Mouse (Mus musculus) heart, embryonic 16.5 days (tissue): ENCODE data around the gene Magi1. TPM values are rescaled to one million over a fixed set of nuclear protein-coding genes. Genes with fewer than 3 reads are reported as not detected.

ENCODE experiments used
- ATAC-seq: fragments of 200-750 bp; cut with Nextera tagmentation; replicated peaks from 2 replicates; pipeline ENCODE4 v1.8.0; 2017; ENCODE audit warnings: moderate number of reproducible peaks; ENCODE audit not compliant: insufficient read depth, low FRiP score; ENCODE audit errors: extremely low read depth
- H3K27ac ChIP-seq: fragments of 300-500 bp; sonication (generic); 2 replicates; pipeline ENCODE4 v1.5.1; 2014; ENCODE audit warnings: mild to moderate bottlenecking, low read length, control low read depth, moderate library complexity
- H3K27me3 ChIP-seq: fragments of 300-500 bp; sonication (generic); 2 replicates; pipeline ENCODE4 v1.6.1; 2014; ENCODE audit warnings: low read length, mixed read lengths; ENCODE audit not compliant: control insufficient read depth, insufficient read depth
- H3K36me3 ChIP-seq: fragments of 300-500 bp; sonication (generic); 2 replicates; pipeline ENCODE4 v1.6.1; 2014; ENCODE audit not compliant: control insufficient read depth, insufficient read depth
- H3K4me1 ChIP-seq: fragments of 300-500 bp; sonication (generic); 2 replicates; pipeline ENCODE4 v1.6.1; 2014; ENCODE audit warnings: low read length, mixed read lengths; ENCODE audit not compliant: control insufficient read depth, insufficient read depth
- H3K4me2 ChIP-seq: fragments of 300-500 bp; sonication (generic); 2 replicates; pipeline ENCODE4 v1.6.1; 2014; ENCODE audit warnings: low read depth, mild to moderate bottlenecking, control low read depth, low read length
- H3K4me3 ChIP-seq: fragments of 300-500 bp; sonication (generic); 2 replicates; pipeline ENCODE4 v1.5.1; 2014; ENCODE audit warnings: mild to moderate bottlenecking, control low read depth, low read length
- H3K9ac ChIP-seq: fragments of 300-500 bp; sonication (generic); 2 replicates; pipeline ENCODE4 v1.6.1; 2014; ENCODE audit warnings: low read length, control low read depth
- H3K9me3 ChIP-seq: fragments of 300-500 bp; sonication (generic); replicated peaks from 2 replicates; pipeline ENCODE4 v1.6.1; 2016; ENCODE audit warnings: low read length; ENCODE audit not compliant: control insufficient read depth
- WGBS: fragments of 180-500 bp; shearing (Covaris S2); extraction: QIAGEN DNeasy Blood & Tissue Kit; methylation state at CpG from one replicate; pipeline ENCODE4 v1.1.7; 2014; 5-methylcytosine and 5-hydroxymethylcytosine counted together
- polyA plus RNA-seq: library from polyadenylated mRNA; unstranded; fragments of >200 nt; fragmentation: Nextera tagmentation; extraction: Ambion mirVana; gene quantifications from 2 replicates; pipeline ENCODE4 v1.2.1, GENCODE M21; 2015

Gene Magi1
- polyA plus RNA-seq, 1 experiment from 2014 or later: 6.3 TPM

DNA sequence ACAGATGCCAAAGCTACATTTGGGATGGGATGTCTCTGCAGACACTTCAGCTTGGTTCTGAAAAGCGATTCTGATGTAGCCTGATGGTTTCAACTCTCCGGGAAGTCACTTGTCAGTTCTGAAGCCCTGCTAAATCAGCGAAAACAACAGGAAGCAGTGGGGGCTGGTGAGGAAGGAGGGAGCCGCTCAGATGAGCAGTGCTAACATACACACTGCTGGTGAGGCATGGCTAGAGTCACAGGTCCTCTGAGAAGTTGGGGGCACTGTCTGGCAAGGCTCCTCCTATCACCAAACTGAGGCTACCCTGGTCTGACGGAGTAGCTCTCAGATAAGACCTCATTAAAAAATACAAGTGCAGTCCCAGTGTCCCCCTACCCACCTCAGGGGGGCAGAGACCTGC lies 565.3 kb downstream of the Magi1 start:
- Histone ChIP-seq H3K27me3 (no peaks in the 10 kb centered on the region), H3K9me3 (no peaks in the 10 kb centered on the region), H3K4me1 (peaks cover 23% of the 10 kb centered on the region), H3K27ac (no peak overlapping the region), H3K36me3 (no peaks in the 10 kb centered on the region), H3K9ac (no peak overlapping the region), H3K4me2 (peak overlapping the region; percentile 13), H3K4me3 (no peak overlapping the region)
- ATAC-seq: no peak
- 11% methylated on average over 5 of the region's 5 CpGs for WGBS

DNA sequence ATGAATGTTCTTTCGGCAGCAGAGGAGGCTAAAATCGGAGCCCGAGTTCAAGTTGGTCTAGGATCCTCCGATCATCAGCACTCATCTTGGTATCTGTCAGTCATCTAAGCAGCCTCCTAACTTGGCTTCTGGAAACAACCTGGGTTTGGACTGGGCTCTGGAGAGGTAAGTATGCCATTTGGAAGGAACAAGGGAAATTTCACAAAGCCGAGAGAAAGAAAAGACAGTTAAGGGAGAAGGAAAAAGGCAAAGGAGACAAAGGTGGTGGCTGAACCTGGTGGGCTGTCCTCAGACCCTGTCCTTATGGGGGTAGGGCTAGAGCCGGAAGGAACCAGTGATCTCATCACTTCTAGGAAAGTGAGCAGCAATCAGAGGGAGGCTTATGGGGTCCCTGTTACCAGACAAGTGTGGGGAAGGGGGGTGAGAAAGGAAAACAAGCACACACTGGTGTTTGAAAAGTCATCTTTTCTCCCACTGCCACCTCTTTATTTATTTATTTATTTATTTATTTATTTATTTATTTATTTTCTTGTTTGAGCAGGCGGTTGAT lies 565.8 kb downstream of the Magi1 start:
- H3K4me2 ChIP-seq: peak overlapping the region; percentile 67
- H3K27me3 ChIP-seq: no peaks in the 10 kb centered on the region
- H3K27ac ChIP-seq: no peak overlapping the region
- no peak overlapping the region for H3K4me3 ChIP-seq
- H3K36me3 ChIP-seq: no peaks in the 10 kb centered on the region
- H3K9me3 ChIP-seq: no peaks in the 10 kb centered on the region
- H3K4me1 ChIP-seq: peaks cover 23% of the 10 kb centered on the region
- ATAC-seq: no peak; the same call in 1 of the 2 replicates
- 39% methylated on average over 7 of the region's 7 CpGs for WGBS
- H3K9ac ChIP-seq: no peak overlapping the region

DNA sequence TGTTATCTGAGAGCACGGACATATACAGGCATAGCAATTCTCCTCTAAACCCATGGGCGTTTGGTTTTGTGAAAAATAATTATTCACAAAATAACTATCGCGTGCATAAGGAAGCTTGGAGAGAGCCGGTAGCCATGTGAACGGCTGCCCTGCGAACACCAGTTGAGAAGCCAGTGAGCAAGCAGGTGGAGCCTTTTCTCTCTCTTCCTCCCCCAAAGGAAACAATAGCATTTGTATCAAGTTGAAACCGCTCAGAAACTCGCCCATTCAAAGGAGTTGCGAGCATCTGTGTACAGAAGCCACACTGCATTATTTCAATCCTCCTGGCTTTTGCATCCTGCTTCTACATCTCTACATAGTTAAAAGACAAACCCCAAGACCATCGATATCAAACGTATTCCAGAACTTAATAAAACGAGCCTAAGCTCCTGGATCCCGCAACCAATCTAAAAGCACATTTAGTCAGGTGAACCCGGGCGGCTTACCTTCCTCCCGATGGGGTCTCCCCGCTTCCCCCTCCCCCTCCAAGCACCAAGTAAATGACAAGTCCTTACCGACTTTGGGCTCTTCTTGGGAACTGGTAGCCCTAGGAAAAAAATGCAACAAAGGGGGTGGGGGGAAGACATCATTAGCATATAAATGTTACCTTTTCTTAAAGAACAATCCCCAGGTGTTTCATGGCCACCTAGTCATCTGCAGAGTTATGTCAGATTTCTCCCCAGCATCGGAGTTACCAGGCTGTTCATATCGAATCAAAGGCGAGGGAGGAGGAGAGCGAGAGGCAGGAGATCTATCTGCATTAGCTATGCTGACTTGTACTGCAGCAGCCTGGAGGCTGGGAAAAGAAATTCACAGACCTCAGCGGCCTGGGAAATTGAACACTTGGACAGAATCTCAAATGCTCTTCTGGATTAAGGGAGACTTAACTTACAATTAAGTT lies 566.8 kb downstream of the Magi1 start:
- WGBS: 19% methylated on average over 24 of the region's 24 CpGs
- Histone ChIP-seq H3K9ac (peak overlapping the region; percentile 14; the same call in 1 of the 2 replicates), H3K9me3 (no peaks in the 10 kb centered on the region), H3K4me1 (peaks cover 23% of the 10 kb centered on the region), H3K36me3 (no peaks in the 10 kb centered on the region), H3K27me3 (no peaks in the 10 kb centered on the region), H3K4me2 (peak overlapping the region; percentile 67), H3K27ac (no peak overlapping the region), H3K4me3 (peak overlapping the region; percentile 37)
- ATAC-seq: no peak

DNA sequence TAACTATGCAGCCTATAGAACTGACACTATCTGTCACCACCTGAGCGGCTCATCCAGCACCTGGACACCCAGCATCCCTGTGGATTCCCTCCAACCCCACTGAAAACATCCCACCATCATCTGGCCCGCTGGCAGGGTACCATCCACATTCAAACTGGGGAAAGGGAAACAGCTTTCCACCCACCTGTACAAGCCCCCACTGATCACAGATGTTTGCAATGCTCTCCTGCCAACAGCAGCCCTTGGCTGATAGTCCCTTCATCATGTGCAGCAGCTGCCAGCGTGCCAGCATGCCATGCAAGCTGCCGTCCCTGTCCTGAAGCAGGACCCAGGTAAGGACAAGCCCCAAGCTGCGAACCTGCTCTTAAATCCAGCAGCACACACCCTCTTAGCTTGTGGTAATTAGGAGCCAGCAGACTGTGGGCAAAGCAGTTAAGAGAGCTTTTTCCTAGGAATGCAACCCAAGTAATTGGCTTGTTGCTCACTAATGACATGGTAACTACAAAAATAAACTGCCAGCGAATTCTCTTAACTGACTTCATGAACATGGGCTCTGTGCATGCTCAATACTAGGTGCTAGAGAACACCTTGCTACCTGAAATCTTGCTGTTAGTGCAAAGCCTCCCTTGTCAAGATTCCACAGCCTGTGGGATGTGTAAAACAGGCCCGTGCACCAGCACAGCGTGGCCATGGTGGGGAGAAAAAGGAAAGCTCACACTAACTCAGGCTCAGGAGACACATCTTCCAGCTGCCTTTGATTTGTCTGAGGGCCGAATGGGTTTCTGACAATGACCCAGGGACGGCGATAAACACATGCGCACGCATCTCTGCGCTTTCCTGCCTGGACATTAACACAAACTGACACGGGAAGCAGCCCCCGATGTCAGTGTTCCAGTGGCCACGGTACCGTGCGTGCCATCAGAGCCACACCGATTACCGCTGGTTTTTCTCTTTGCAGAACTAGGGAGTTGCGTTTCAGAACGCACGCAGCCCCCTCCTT lies 568.2 kb downstream of the Magi1 start:
- H3K36me3 ChIP-seq: no peaks in the 10 kb centered on the region
- no peak for ATAC-seq
- peak overlapping the region; percentile 27 for H3K4me3 ChIP-seq
- H3K4me2 ChIP-seq: peak overlapping the region; percentile 67
- H3K4me1 ChIP-seq: peaks cover 23% of the 10 kb centered on the region
- no peak overlapping the region for H3K27ac ChIP-seq
- H3K9ac ChIP-seq: 0 out of 2 replicates have a peak overlapping the region, but pooled peaks have one; percentile 26
- H3K9me3 ChIP-seq: no peaks in the 10 kb centered on the region
- WGBS: 51% methylated on average over 24 of the region's 24 CpGs
- H3K27me3 ChIP-seq: no peaks in the 10 kb centered on the region

DNA sequence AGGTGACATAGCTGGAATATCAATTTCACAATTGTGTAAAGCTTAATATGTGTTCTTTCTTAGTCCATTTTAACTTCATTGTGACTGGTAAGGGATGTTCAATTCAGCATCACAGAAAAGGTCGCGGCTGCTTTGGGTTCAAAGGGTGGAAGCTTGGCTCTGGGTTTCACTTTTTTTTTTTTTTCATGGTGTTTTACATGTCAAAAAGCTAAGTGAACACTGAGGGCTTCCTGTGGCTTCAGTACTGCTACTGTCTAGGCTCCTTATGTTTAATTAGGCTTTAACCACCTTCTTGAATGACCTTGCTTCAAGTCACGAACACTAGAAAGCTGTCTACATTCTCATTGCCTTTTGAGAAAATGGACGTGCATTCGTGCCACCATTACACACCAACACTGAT lies 579.4 kb downstream of the Magi1 start:
- 85% methylated on average over 5 of the region's 5 CpGs for WGBS
- ATAC-seq: no peak
- Histone ChIP-seq H3K27me3 (no peaks in the 10 kb centered on the region), H3K4me1 (no peaks in the 10 kb centered on the region; the same call in 1 of the 2 replicates), H3K4me3 (no peak overlapping the region), H3K27ac (no peak overlapping the region), H3K36me3 (no peaks in the 10 kb centered on the region), H3K9me3 (no peaks in the 10 kb centered on the region), H3K9ac (no peak overlapping the region), H3K4me2 (no peak overlapping the region)

DNA sequence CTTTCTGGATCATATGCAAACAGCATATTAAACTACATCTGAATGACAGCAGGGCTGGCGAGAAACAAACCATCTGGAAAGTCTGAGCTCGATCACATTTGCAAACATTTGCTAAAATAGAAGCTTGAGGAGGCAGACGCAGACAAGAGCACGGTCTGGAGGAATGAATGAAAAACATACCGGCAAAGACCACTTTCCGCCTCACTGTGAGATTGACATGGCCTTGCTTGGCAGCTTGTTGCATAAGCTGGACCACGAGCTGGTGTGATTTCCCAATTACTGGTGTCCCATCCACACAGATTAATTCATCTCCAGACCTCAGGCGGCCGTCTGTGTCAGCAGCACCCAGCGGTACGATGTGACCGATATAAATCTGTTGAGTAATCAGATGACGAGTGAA lies 584.3 kb downstream of the Magi1 start:
- no peaks in the 10 kb centered on the region for H3K9me3 ChIP-seq
- no peak overlapping the region for H3K9ac ChIP-seq
- ATAC-seq: no peak
- H3K27me3 ChIP-seq: no peaks in the 10 kb centered on the region
- H3K4me1 ChIP-seq: no peaks in the 10 kb centered on the region; the same call in 1 of the 2 replicates
- no peak overlapping the region for H3K4me2 ChIP-seq
- H3K36me3 ChIP-seq: peaks cover 5% of the 10 kb centered on the region; the same call in 1 of the 2 replicates
- 68% methylated on average over 13 of the region's 13 CpGs for WGBS
- no peak overlapping the region for H3K27ac ChIP-seq
- no peak overlapping the region for H3K4me3 ChIP-seq

DNA sequence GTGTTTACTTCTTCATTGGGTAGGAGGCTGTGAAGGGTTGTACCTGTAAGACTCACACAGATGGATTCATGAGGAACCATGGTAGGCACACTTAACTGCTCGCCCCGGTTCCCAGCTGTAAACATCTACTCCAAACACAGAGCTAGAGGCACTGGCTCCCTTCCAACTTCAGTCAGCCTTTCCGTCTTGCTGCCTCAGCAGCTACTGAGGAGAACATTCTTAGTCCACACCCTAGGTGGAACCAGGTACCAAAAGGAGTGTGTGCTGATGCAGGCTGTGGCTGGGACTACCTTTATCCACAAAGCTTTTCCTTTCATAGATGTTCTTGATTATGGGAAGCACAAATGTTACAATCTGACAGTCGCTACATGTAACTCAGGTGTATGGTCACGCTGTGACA lies 585.8 kb downstream of the Magi1 start:
- no peak overlapping the region for H3K9ac ChIP-seq
- H3K4me3 ChIP-seq: no peak overlapping the region
- H3K27ac ChIP-seq: no peak overlapping the region
- no peak for ATAC-seq
- peaks cover 5% of the 10 kb centered on the region; the same call in 1 of the 2 replicates for H3K36me3 ChIP-seq
- no peak overlapping the region for H3K4me2 ChIP-seq
- H3K9me3 ChIP-seq: no peaks in the 10 kb centered on the region
- H3K27me3 ChIP-seq: no peaks in the 10 kb centered on the region
- 62% methylated on average over 5 of the region's 5 CpGs for WGBS
- no peaks in the 10 kb centered on the region; the same call in 1 of the 2 replicates for H3K4me1 ChIP-seq

DNA sequence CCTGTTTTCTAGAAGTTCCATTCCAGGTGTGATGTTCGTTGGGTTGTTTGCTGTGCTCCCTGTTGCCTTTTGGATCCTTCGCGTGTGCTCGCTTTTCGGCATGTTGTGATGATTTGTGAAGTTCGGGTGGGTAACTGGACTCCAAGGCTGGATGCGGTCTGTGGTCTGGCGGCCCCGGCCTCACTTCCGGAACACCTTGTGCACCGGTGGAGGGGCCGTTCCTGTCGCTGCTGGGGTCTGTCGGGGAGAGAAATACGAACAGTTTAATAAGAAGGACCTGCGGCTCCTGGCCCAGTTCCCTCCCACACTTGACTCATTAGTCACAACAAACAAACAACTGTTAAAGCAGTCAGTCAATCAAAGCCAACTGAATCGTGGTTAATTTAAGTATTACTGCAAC lies 605.0 kb downstream of the Magi1 start:
- WGBS: 68% methylated on average over 17 of the region's 17 CpGs

More for the DNA sequence above, 605.0 kb downstream of the Magi1 start:
- H3K27me3 ChIP-seq: no peaks in the 10 kb centered on the region
- no peak overlapping the region for H3K4me3 ChIP-seq
- no peak overlapping the region for H3K9ac ChIP-seq
- H3K9me3 ChIP-seq: no peaks in the 10 kb centered on the region
- no peak overlapping the region for H3K4me2 ChIP-seq
- no peak for ATAC-seq
- H3K36me3 ChIP-seq: peaks cover 12% of the 10 kb centered on the region
- no peak overlapping the region for H3K27ac ChIP-seq
- H3K4me1 ChIP-seq: no peaks in the 10 kb centered on the region
